Mouse (Mus musculus): ENCODE results near the gene Gm47429. TPM values are rescaled to one million over a fixed set of nuclear protein-coding genes. Genes with fewer than 3 reads are reported as not detected.

Gene Gm47429
- polyA plus RNA-seq, 1 experiment from 2014 or later, result not detected

GRCm38 (mm10) chr13:50445261-50445660, 1.5 kb upstream of the Gm47429 start:
- WGBS, result 65% methylated on average over 4 of the region's 4 CpGs
- Histone ChIP-seq H3K27me3 (ENCODE audit: insufficient read depth, low read length) (no peaks in the 10 kb centered on the region), H3K4me2 (ENCODE audit: low read length) (no peak overlapping the region), H3K4me3 (replicated peaks; ENCODE audit: low read depth, low read length) (no peak overlapping the region), H3K36me3 (ENCODE audit: insufficient read depth, low read length) (no peaks in the 10 kb centered on the region), H3K4me1 (replicated peaks; ENCODE audit: insufficient read depth, low read length) (no peaks in the 10 kb centered on the region), H3K9me3 (replicated peaks; ENCODE audit: low read length) (no peaks in the 10 kb centered on the region), H3K9ac (ENCODE audit: low read depth, low read length) (no peak overlapping the region), H3K27ac (no peak overlapping the region)
- ATAC-seq (replicated peaks; ENCODE audit: low FRiP score, low read depth) (no peak), DNase-seq (ENCODE audit: low spot score) (no peak)
- TF ChIP-seq CTCF (IDR thresholded peaks at IDR 0.05; ENCODE audit: low read depth), result no peak

- WGBS, result 78% methylated on average over 4 of the region's 4 CpGs
- no peak for ATAC-seq (replicated peaks; ENCODE audit: low FRiP score, low read depth)
These were observed 17.0 kb downstream of the Gm47429 start for GRCm38 (mm10) chr13:50426686-50427085.

GRCm38 (mm10) chr13:50424517-50424916, 19.2 kb downstream of the Gm47429 start:
- Histone ChIP-seq H3K27me3 (ENCODE audit: insufficient read depth, low read length) (no peaks in the 10 kb centered on the region), H3K4me2 (ENCODE audit: low read length) (no peak overlapping the region)
- WGBS, result 95% methylated on average over 2 of the region's 2 CpGs

More at GRCm38 (mm10) chr13:50426686-50427085, 17.0 kb downstream of the Gm47429 start:
- Histone ChIP-seq H3K4me3 (replicated peaks; ENCODE audit: low read depth, low read length) (no peak overlapping the region), H3K27ac (no peak overlapping the region), H3K4me2 (ENCODE audit: low read length) (no peak overlapping the region), H3K36me3 (ENCODE audit: insufficient read depth, low read length) (peaks cover 53% of the 10 kb centered on the region), H3K9me3 (replicated peaks; ENCODE audit: low read length) (no peaks in the 10 kb centered on the region), H3K9ac (ENCODE audit: low read depth, low read length) (no peak overlapping the region), H3K4me1 (replicated peaks; ENCODE audit: insufficient read depth, low read length) (no peaks in the 10 kb centered on the region), H3K27me3 (ENCODE audit: insufficient read depth, low read length) (no peaks in the 10 kb centered on the region)
- DNase-seq (ENCODE audit: low spot score), result no peak
- TF ChIP-seq CTCF (IDR thresholded peaks at IDR 0.05; ENCODE audit: low read depth), result no peak

GRCm38 (mm10) chr13:50423625-50424209, 20.0 kb downstream of the Gm47429 start:
- Histone ChIP-seq H3K9ac (ENCODE audit: low read depth, low read length) (no peak overlapping the region), H3K27me3 (ENCODE audit: insufficient read depth, low read length) (no peaks in the 10 kb centered on the region), H3K9me3 (replicated peaks; ENCODE audit: low read length) (no peaks in the 10 kb centered on the region), H3K27ac (no peak overlapping the region), H3K4me3 (replicated peaks; ENCODE audit: low read depth, low read length) (no peak overlapping the region), H3K4me1 (replicated peaks; ENCODE audit: insufficient read depth, low read length) (no peaks in the 10 kb centered on the region), H3K4me2 (ENCODE audit: low read length) (no peak overlapping the region), H3K36me3 (ENCODE audit: insufficient read depth, low read length) (peaks cover 44% of the 10 kb centered on the region)
- TF ChIP-seq CTCF (IDR thresholded peaks at IDR 0.05; ENCODE audit: low read depth), result no peak
- DNase-seq (ENCODE audit: low spot score) (no peak), ATAC-seq (replicated peaks; ENCODE audit: low FRiP score, low read depth) (peak; percentile 61; the same call in 1 of the 2 replicates)
- 57% methylated on average over 8 of the region's 8 CpGs for WGBS

More at GRCm38 (mm10) chr13:50424517-50424916, 19.2 kb downstream of the Gm47429 start:
- Histone ChIP-seq H3K36me3 (ENCODE audit: insufficient read depth, low read length) (peaks cover 45% of the 10 kb centered on the region), H3K9ac (ENCODE audit: low read depth, low read length) (no peak overlapping the region), H3K4me1 (replicated peaks; ENCODE audit: insufficient read depth, low read length) (no peaks in the 10 kb centered on the region), H3K4me3 (replicated peaks; ENCODE audit: low read depth, low read length) (no peak overlapping the region), H3K27ac (no peak overlapping the region), H3K9me3 (replicated peaks; ENCODE audit: low read length) (no peaks in the 10 kb centered on the region)
- DNase-seq (ENCODE audit: low spot score) (no peak), ATAC-seq (replicated peaks; ENCODE audit: low FRiP score, low read depth) (no peak)
- no peak for TF ChIP-seq CTCF (IDR thresholded peaks at IDR 0.05; ENCODE audit: low read depth)

- ATAC-seq (replicated peaks; ENCODE audit: low FRiP score, low read depth) (no peak), DNase-seq (ENCODE audit: low spot score) (peak; percentile 1)
- Histone ChIP-seq H3K27me3 (ENCODE audit: insufficient read depth, low read length) (no peaks in the 10 kb centered on the region), H3K4me3 (replicated peaks; ENCODE audit: low read depth, low read length) (peak overlapping the region; percentile 69), H3K9me3 (replicated peaks; ENCODE audit: low read length) (no peaks in the 10 kb centered on the region), H3K36me3 (ENCODE audit: insufficient read depth, low read length) (0 out of 2 replicates have a peak, but pooled peaks cover 9% of the 10 kb centered on the region), H3K4me2 (ENCODE audit: low read length) (peak overlapping the region; percentile 69), H3K27ac (no peak overlapping the region), H3K9ac (ENCODE audit: low read depth, low read length) (peak overlapping the region; percentile 70; the same call in 1 of the 2 replicates), H3K4me1 (replicated peaks; ENCODE audit: insufficient read depth, low read length) (no peaks in the 10 kb centered on the region)
- no peak for TF ChIP-seq CTCF (IDR thresholded peaks at IDR 0.05; ENCODE audit: low read depth)
- WGBS, result 41% methylated on average over 3 of the region's 3 CpGs
These were observed 25.3 kb downstream of the Gm47429 start for GRCm38 (mm10) chr13:50418421-50418820.

GRCm38 (mm10) chr13:50417389-50418183, 26.1 kb downstream of the Gm47429 start, which contains the start of gene Fbxw17:
Gene Fbxw17 (plus strand): TSS chr13:50417864.
- ATAC-seq (replicated peaks; ENCODE audit: low FRiP score, low read depth) (peak; percentile 97), DNase-seq (ENCODE audit: low spot score) (peak; percentile 92)
- no peak for TF ChIP-seq CTCF (IDR thresholded peaks at IDR 0.05; ENCODE audit: low read depth)
- Histone ChIP-seq H3K9ac (ENCODE audit: low read depth, low read length) (peak within 1 kb of the TSS; percentile 70), H3K9me3 (replicated peaks; ENCODE audit: low read length) (no peaks in the 10 kb centered on the region), H3K27me3 (ENCODE audit: insufficient read depth, low read length) (no peaks in the 10 kb centered on the region), H3K36me3 (ENCODE audit: insufficient read depth, low read length) (0 out of 2 replicates have a peak, but pooled peaks cover under 1% of the 10 kb centered on the region), H3K27ac (no peak within 1 kb of the TSS), H3K4me3 (replicated peaks; ENCODE audit: low read depth, low read length) (peak within 1 kb of the TSS; percentile 69), H3K4me2 (ENCODE audit: low read length) (peak within 1 kb of the TSS; percentile 69), H3K4me1 (replicated peaks; ENCODE audit: insufficient read depth, low read length) (no peaks in the 10 kb centered on the region)
- 13% methylated on average over 29 of the region's 35 CpGs for WGBS

Other genes with a start within 250 kb of the Gm47429 start
- 0.09 TPM in 1 of 2 replicates, not detected in the other for gene Gm906, start 193.6 kb downstream of the Gm47429 start, polyA plus RNA-seq (2015; fragmentation: Nextera tagmentation; extraction: Ambion mirVana)
- 22.3 and 22.6 TPM in 2 replicates for gene Fbxw17, start 26.0 kb downstream of the Gm47429 start, polyA plus RNA-seq (2015; fragmentation: Nextera tagmentation; extraction: Ambion mirVana)
- gene Nutm2, start 23.4 kb upstream of the Gm47429 start, polyA plus RNA-seq (2015; fragmentation: Nextera tagmentation; extraction: Ambion mirVana), result not detected in 2 replicates
- gene Gm904, start 199.3 kb upstream of the Gm47429 start, polyA plus RNA-seq (2015; fragmentation: Nextera tagmentation; extraction: Ambion mirVana), result not detected in 2 replicates